Comparison of ENCODE assay signal across 8 mouse cellular contexts in genomic region chr3:30602065-30602739, GRCm38 (mm10). TPM values are rescaled to one million over a fixed set of nuclear protein-coding genes. Genes with fewer than 3 reads are reported as not detected.
DNase-seq lines count a peak whose midpoint lies in the region; ATAC-seq and TF ChIP-seq lines count a peak whose summit lies in the region.

Mynn (plus strand) TSS chr3:30602065.

- H3K36me3 ChIP-seq in megakaryocyte, embryonic 14.5 days (replicated peaks; ENCODE audit: low read length) = peaks cover 33% of the 10 kb centered on the region

- ATAC-seq in activated CD4-positive, CD25-positive, alpha-beta regulatory T cell, adult 4 months = peak; percentile 79

- DNase-seq in gastrocnemius, adult 8-10 months (ENCODE audit: low spot score in 2 of 2) = peak; percentile 95
- DNase-seq in hindlimb bud, embryonic 11.5 days (ENCODE audit: extremely low spot score, low read depth, low spot score) = peak; percentile 97
- DNase-seq in left cerebral cortex, adult 8-10 months (ENCODE audit: low spot score in 2 of 2) = peak; percentile 95 to 98
- peak; percentile 97 for DNase-seq in right cerebral cortex, postnatal 10 days (ENCODE audit: low spot score in 2 of 2)
- peak; percentile 94 for DNase-seq in urinary bladder, postnatal 25 days (ENCODE audit: low spot score)

- peak within 1 kb of the TSS; percentile 64 for H3K4me3 ChIP-seq in cortical plate, adult 2 months (ENCODE audit: insufficient read depth, low read length)
- H3K4me3 ChIP-seq in megakaryocyte, embryonic 14.5 days (replicated peaks) = peak within 1 kb of the TSS; percentile 99

- H3K4me1 ChIP-seq in cortical plate, adult 2 months (ENCODE audit: control insufficient read depth, insufficient read depth, low read length) = no peaks in the 10 kb centered on the region
- H3K4me1 ChIP-seq in megakaryocyte, embryonic 14.5 days = peaks cover 44% of the 10 kb centered on the region

- TF ChIP-seq POLR2A in cortical plate, adult 2 months (IDR thresholded peaks at IDR 0.05; ENCODE audit: extremely low read depth, insufficient read depth, low read length) = peak; percentile 86

- H3K27ac ChIP-seq in cortical plate, adult 2 months (ENCODE audit: insufficient read depth, low read length) = peak within 1 kb of the TSS; percentile 91

- TF ChIP-seq CTCF in cortical plate, adult 2 months (IDR thresholded peaks at IDR 0.05; ENCODE audit: extremely low read depth, insufficient read depth, low read length) = peak; percentile 33; the same call in 1 of the 2 replicates

- no peaks in the 10 kb centered on the region for H3K9me3 ChIP-seq in megakaryocyte, embryonic 14.5 days

- peaks cover 4% of the 10 kb centered on the region for H3K27me3 ChIP-seq in megakaryocyte, embryonic 14.5 days (replicated peaks)

RNA-seq across cellular contexts. Expression of gene Mynn, which starts in this region (rescaled TPM):
- 10 to 100 TPM; 26.4 to 28.0 TPM for polyA plus RNA-seq in activated CD4-positive, CD25-positive, alpha-beta regulatory T cell, adult 4 months (2017; shearing (Covaris generic))
- polyA plus RNA-seq in cortical plate, adult 2 months (2012; rRNA removed) = 10.4 and 15.5 TPM in 2 replicates
- 10 to 100 TPM; 11.8 to 19.9 (median 14.3) TPM for total RNA-seq in gastrocnemius, adult 8-10 months (2022)
- total RNA-seq in left cerebral cortex, adult 8-10 months (2022) = 10 to 100 TPM; 14.5 to 19.6 (median 17.5) TPM
- polyA plus RNA-seq in megakaryocyte, embryonic 14.5 days (2012; ENCODE audit: insufficient read depth, low replicate concordance) = 0.15 and 0.45 TPM in 2 replicates

Comparison
In these comparisons a context has a peak if more than half of its experiments do, and no peak if none do; other contexts are left out.
1. Peak in every context shown above with its lines: DNase-seq, ATAC-seq, H3K4me3 ChIP-seq and H3K27ac ChIP-seq.